Mouse (Mus musculus) right cerebral cortex, postnatal 25 days (tissue): Measurements from ENCODE around the gene Olfr1446.

Experiments
- DNase-seq: peaks from one replicate; pipeline ENCODE4 v3.0.0; 2022

The Olfr1446 gene

GRCm38 (mm10) chr19:12893424-12893823, at the start of gene Olfr1446:
TSS of gene Olfr1446 (minus strand) at chr19:12893524.
- no peak for DNase-seq

GRCm38 (mm10) chr19:12930540-12930939, 37.2 kb upstream of the Olfr1446 start, which contains the start of gene Olfr1449:
TSS of gene Olfr1449 (plus strand) at chr19:12930840.
- no peak for DNase-seq

- DNase-seq, result no peak
Measured at GRCm38 (mm10) chr19:12924319-12924718, 31.0 kb upstream of the Olfr1446 start, which contains the start of gene Olfr1448. TSS of gene Olfr1448 (minus strand) at chr19:12924419.

GRCm38 (mm10) chr19:12903643-12904042, 10.3 kb upstream of the Olfr1446 start, which contains the start of gene Olfr1447:
TSS of gene Olfr1447 (minus strand) at chr19:12903743.
- no peak for DNase-seq

GRCm38 (mm10) chr19:12883555-12883954, 9.8 kb downstream of the Olfr1446 start, which contains the start of gene Olfr1445:
TSS of gene Olfr1445 (plus strand) at chr19:12883855.
- no peak for DNase-seq

- no peak for DNase-seq
Measured at GRCm38 (mm10) chr19:12856983-12857382, 36.3 kb downstream of the Olfr1446 start, which contains the start of gene Olfr1444. TSS of gene Olfr1444 (plus strand) at chr19:12857283.

GRCm38 (mm10) chr19:12846382-12846781, 46.9 kb downstream of the Olfr1446 start, which contains the start of gene Gm5244:
TSS of gene Gm5244 (plus strand) at chr19:12846682.
- DNase-seq, result no peak

GRCm38 (mm10) chr19:12838507-12838906, 54.8 kb downstream of the Olfr1446 start:
- DNase-seq, result no peak
